Mouse (Mus musculus) erythroblast, embryonic 14.5 days (primary cell): ENCODE results near the gene Dnajb14.

Experiments used
- GATA1 ChIP-seq: IDR thresholded peaks from 2 replicates; pipeline ENCODE4 v1.6.1; 2012; ENCODE audit warnings: low read length, inconsistent platforms, mixed read lengths
- TAL1 ChIP-seq: IDR thresholded peaks from 3 replicates; pipeline ENCODE4 v1.6.1; 2012; ENCODE audit warnings: low read length, inconsistent platforms, mixed read lengths

- TF ChIP-seq GATA1 (no peak), TAL1 (no peak)
Measured at GRCm38 (mm10) chr3:137893789-137894188, 26.3 kb downstream of the Dnajb14 start.
